Mouse (Mus musculus) lung, postnatal 0 days (tissue): ENCODE results near the gene Srm.

Source experiments
- CTCF ChIP-seq: IDR thresholded peaks from 2 replicates; pipeline ENCODE4 v1.5.1; 2016; ENCODE audit warnings: antibody characterized with exemption, mild to moderate bottlenecking
- EP300 ChIP-seq: IDR thresholded peaks from 2 replicates; pipeline ENCODE4 v1.6.1; 2016; ENCODE audit warnings: antibody characterized with exemption, mild to moderate bottlenecking, control low read depth

DNA sequence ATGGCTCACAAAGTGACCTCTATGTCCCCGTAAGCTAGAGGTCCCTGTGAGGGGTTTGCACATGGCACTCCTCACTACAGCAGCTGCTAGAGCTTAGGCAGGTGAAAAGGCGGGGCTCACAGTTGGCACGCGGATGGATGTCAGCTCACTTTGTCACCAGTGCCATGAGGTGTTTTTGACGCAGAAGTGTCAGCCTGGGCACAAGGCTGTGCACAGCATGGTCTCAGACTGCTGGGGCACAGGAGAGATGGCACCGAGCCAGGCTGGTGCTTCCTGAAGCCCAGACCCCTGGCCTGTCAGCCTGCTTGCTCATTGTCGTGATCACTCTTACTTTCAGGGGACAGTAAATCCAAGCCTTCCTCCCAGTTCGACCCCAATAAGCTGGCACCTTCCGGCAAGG lies 10.5 kb upstream of the Srm start:
- TF ChIP-seq CTCF (no peak), EP300 (no peak)
